Comparison of ENCODE assay signal across 32 mouse cellular contexts in genomic region chr9:118455188-118455845, GRCm38 (mm10). TPM values are rescaled to one million over a fixed set of nuclear protein-coding genes. Genes with fewer than 3 reads are reported as not detected.
DNase-seq lines count a peak whose midpoint lies in the region; ATAC-seq and TF ChIP-seq lines count a peak whose summit lies in the region.
"Had no signal": no experiment of that assay in that cellular context is flagged by ENCODE, and none has a peak within 500 bp of the region (broad histone marks: within the 10 kb centered on the region; RNA-seq: fewer than 3 reads in every experiment).

No protein-coding gene starts in this region.

- H3K9ac ChIP-seq in lung, embryonic 14.5 days: no peak overlapping the region
- H3K9ac ChIP-seq in forebrain, postnatal 0 days: no peak overlapping the region
- H3K9ac ChIP-seq: embryonic facial prominence, embryonic 15.5 days; heart, embryonic 12.5 days; midbrain, embryonic 15.5 days; neural tube, embryonic 13.5 days had no signal

- DNase-seq in lung, embryonic 14.5 days: peak; percentile 55
- no peak for DNase-seq in lung, adult 18-20 months
- DNase-seq in brain, embryonic 14.5 days (ENCODE audit: low read depth): peak; percentile 92
- DNase-seq in forebrain, postnatal 0 days: peak; percentile 89
- peak; percentile 60 for DNase-seq in layer of hippocampus, adult 9-11 months
- DNase-seq in thymus, postnatal 14 days: no peak
- no peak for DNase-seq in Muller cell, postnatal 12 days (ENCODE audit: inconsistent ontology term)
- DNase-seq: adrenal gland, adult 8-10 months; B cell, adult 2 months; cerebellum, adult 9-10 months; gastrocnemius, postnatal 14 days; heart, adult 11 months; heart, postnatal 10 days; kidney, adult 11 months; kidney, postnatal 4 days; lung, postnatal 4 days; retina, postnatal 1 day; right cerebral cortex, postnatal 4 days had no signal

- TF ChIP-seq CTCF in lung, embryonic 14.5 days (IDR thresholded peaks at IDR 0.05; ENCODE audit: low read depth): no peak
- TF ChIP-seq CTCF in brain, embryonic 14.5 days (IDR thresholded peaks at IDR 0.05; ENCODE audit: borderline replicate concordance, extremely low read depth, insufficient read depth, insufficient read length): no peak
- no peak for TF ChIP-seq CTCF in forebrain, postnatal 0 days (IDR thresholded peaks at IDR 0.05; ENCODE audit: low read depth)

- H3K4me3 ChIP-seq in lung, embryonic 14.5 days (ENCODE audit: low read depth, low read length): no peak overlapping the region
- no peak overlapping the region for H3K4me3 ChIP-seq in forebrain, postnatal 0 days (ENCODE audit: low read depth, low read length)
- H3K4me3 ChIP-seq: embryonic facial prominence, embryonic 15.5 days; heart, embryonic 12.5 days; hindbrain, embryonic 10.5 days; left cerebral cortex, adult 2 months; midbrain, embryonic 15.5 days; myocyte; neural tube, embryonic 13.5 days had no signal

- no peak for ATAC-seq in lung, embryonic 14.5 days (ENCODE audit: insufficient read depth)
- peak; percentile 94 for ATAC-seq in forebrain, postnatal 0 days
- ATAC-seq: hindbrain, embryonic 16.5 days; midbrain, embryonic 15.5 days had no signal

- H3K4me2 ChIP-seq in lung, embryonic 14.5 days: no peak overlapping the region
- no peak overlapping the region for H3K4me2 ChIP-seq in forebrain, postnatal 0 days (ENCODE audit: low read depth)
- H3K4me2 ChIP-seq: embryonic facial prominence, embryonic 15.5 days; heart, embryonic 12.5 days; midbrain, embryonic 15.5 days; neural tube, embryonic 13.5 days had no signal

- no peaks in the 10 kb centered on the region for H3K36me3 ChIP-seq in lung, embryonic 14.5 days (ENCODE audit: insufficient read depth)
- no peaks in the 10 kb centered on the region for H3K36me3 ChIP-seq in forebrain, postnatal 0 days (ENCODE audit: insufficient read depth)
- H3K36me3 ChIP-seq: embryonic facial prominence, embryonic 15.5 days; G1E; heart, embryonic 12.5 days; hindbrain, embryonic 10.5 days; midbrain, embryonic 15.5 days; neural tube, embryonic 13.5 days had no signal

- no peaks in the 10 kb centered on the region; the same call in 1 of the 2 replicates for H3K27me3 ChIP-seq in lung, embryonic 14.5 days (ENCODE audit: insufficient read depth, low read length)
- peaks cover 17% of the 10 kb centered on the region; the same call in 1 of the 2 replicates for H3K27me3 ChIP-seq in forebrain, postnatal 0 days (ENCODE audit: insufficient read depth, low read length)
- H3K27me3 ChIP-seq: CH12.LX; midbrain, embryonic 15.5 days had no signal

- no peaks in the 10 kb centered on the region for H3K9me3 ChIP-seq in lung, embryonic 14.5 days (ENCODE audit: low read depth, low read length)
- no peaks in the 10 kb centered on the region for H3K9me3 ChIP-seq in forebrain, postnatal 0 days (ENCODE audit: low read length)
- H3K9me3 ChIP-seq: embryonic facial prominence, embryonic 15.5 days; heart, embryonic 12.5 days; hindbrain, embryonic 10.5 days; midbrain, embryonic 15.5 days; neural tube, embryonic 13.5 days had no signal

- TF ChIP-seq POLR2A in brain, embryonic 14.5 days (IDR thresholded peaks at IDR 0.05; ENCODE audit: borderline replicate concordance, extremely low read depth, insufficient read depth, insufficient read length, poor library complexity, severe bottlenecking): no peak

- no peaks in the 10 kb centered on the region for H3K4me1 ChIP-seq in lung, embryonic 14.5 days (ENCODE audit: insufficient read depth)
- 0 out of 2 replicates have a peak, but pooled peaks cover 3% of the 10 kb centered on the region for H3K4me1 ChIP-seq in forebrain, postnatal 0 days (ENCODE audit: insufficient read depth)
- H3K4me1 ChIP-seq: embryonic facial prominence, embryonic 15.5 days; heart, embryonic 12.5 days; neural tube, embryonic 13.5 days had no signal

- WGBS in lung, embryonic 14.5 days: 35% methylated on average over 9 of the region's 9 CpGs
- 43% methylated on average over 9 of the region's 9 CpGs for WGBS in forebrain, postnatal 0 days

- H3K27ac ChIP-seq in lung, embryonic 14.5 days (ENCODE audit: low read depth): no peak overlapping the region
- H3K27ac ChIP-seq in forebrain, postnatal 0 days (ENCODE audit: low read depth, low read length): no peak overlapping the region
- H3K27ac ChIP-seq: embryonic facial prominence, embryonic 15.5 days; hindbrain, embryonic 10.5 days; left cerebral cortex, adult 2 months; midbrain, embryonic 15.5 days; neural tube, embryonic 13.5 days had no signal

RNA-seq across cellular contexts. Expression of gene Eomes, which starts 22.7 kb away (rescaled TPM):
- polyA plus RNA-seq in lung, embryonic 14.5 days (2014; fragmentation: Nextera tagmentation; extraction: Ambion mirVana): not detected in 2 replicates
- 12.6 and 33.7 TPM in 2 replicates for polyA plus RNA-seq in brain, embryonic 14.5 days (2012; rRNA removed)
- total RNA-seq in forebrain, postnatal 0 days (2014; rRNA removed): 9.2 and 11.8 TPM in 2 replicates
- polyA plus RNA-seq in forebrain, postnatal 0 days (2015; fragmentation: Nextera tagmentation; extraction: Ambion mirVana): 4.8 and 4.9 TPM in 2 replicates
- total RNA-seq: CH12.LX; gastrocnemius, postnatal 14 days; heart, postnatal 10 days; liver, adult 2 months had no signal
- polyA plus RNA-seq: embryonic facial prominence, embryonic 15.5 days; G1E; hindbrain, embryonic 10.5 days; kidney, embryonic 16.5 days; liver, embryonic 16.5 days; stomach, embryonic 14.5 days had no signal

RNA-seq across cellular contexts. Expression of gene Golga4, which starts 50.8 kb away (rescaled TPM):
- polyA plus RNA-seq in lung, embryonic 14.5 days (2014; fragmentation: Nextera tagmentation; extraction: Ambion mirVana): 44.1 and 53.3 TPM in 2 replicates
- 44.5 and 60.5 TPM in 2 replicates for polyA plus RNA-seq in brain, embryonic 14.5 days (2012; rRNA removed)
- 42.5 and 51.6 TPM in 2 replicates for total RNA-seq in forebrain, postnatal 0 days (2014; rRNA removed)
- polyA plus RNA-seq in forebrain, postnatal 0 days (2015; fragmentation: Nextera tagmentation; extraction: Ambion mirVana): 13.1 and 23.9 TPM in 2 replicates

Comparison
In these comparisons a context has a peak if more than half of its experiments do, and no peak if none do; other contexts are left out.
1. DNase-seq: peak in lung, embryonic 14.5 days (single experiment), brain, embryonic 14.5 days (single experiment), forebrain, postnatal 0 days (single experiment) and layer of hippocampus, adult 9-11 months (single experiment); none in lung, adult 18-20 months (0 of 2), thymus, postnatal 14 days (single experiment) and Muller cell, postnatal 12 days (single experiment).